Mouse (Mus musculus) frontal cortex, postnatal 14 days (tissue): ENCODE data around the gene Lrrc2.
A peak's percentile ranks its signal among the peaks of the same experiment; 100 is the strongest.

Source experiments
- DNase-seq, 2 experiments: peaks; one replicate each; pipeline ENCODE4 v3.0.0; 2022; ENCODE audit warnings: low spot score in 2 of 2

The Lrrc2 gene

GRCm38 (mm10) chr9:110987331-110987730 is 36.0 kb downstream of the Lrrc2 start:
- DNase-seq, result no peak

DNA sequence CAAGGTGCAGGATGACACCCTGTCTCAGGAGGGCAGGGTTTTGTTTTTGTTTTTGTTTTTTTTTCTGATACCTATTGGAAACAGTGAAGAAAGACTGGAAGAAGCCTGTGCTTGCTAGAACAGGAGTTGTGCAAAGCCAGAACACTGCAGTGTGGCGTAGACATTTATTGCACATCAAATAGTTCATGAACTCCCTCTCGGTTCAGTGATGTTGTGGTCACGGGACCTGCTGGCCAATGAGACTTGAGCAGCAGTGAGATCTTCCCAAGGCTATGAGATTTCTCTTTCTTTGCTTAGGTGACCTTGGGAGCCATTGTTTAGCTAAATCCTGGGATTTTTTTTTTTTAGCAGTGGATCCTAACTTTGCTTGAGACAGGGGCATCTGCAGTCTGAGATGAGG is 36.7 kb downstream of the Lrrc2 start:
- no peak for DNase-seq

- no peak for DNase-seq
These were observed 37.8 kb downstream of the Lrrc2 start for GRCm38 (mm10) chr9:110989141-110989540.

DNA sequence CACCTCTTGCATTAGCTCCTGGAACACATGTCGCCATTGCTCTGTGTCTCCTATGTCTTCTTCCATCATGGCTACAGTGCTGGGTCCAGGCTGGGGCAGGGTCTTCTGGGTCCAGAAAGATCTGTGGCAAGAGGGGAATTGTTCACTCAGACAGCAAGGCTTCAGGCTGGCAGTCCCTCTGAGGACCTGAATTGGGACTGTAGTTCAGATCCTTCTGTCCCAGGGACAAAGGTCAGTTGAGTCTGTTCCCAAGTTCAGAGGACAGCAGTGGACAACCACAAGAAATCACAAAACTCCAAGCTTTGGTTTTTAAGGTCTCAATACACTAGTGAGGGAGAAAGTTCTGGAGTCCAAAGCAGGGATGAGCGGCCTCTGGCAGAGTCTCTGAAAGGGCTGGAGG is 38.2 kb downstream of the Lrrc2 start:
- no peak for DNase-seq

GRCm38 (mm10) chr9:110990204-110990603 is 38.9 kb downstream of the Lrrc2 start, which contains the start of gene Rtp3:
Gene Rtp3 (minus strand): TSS chr9:110990583.
- DNase-seq, result no peak

- DNase-seq, result no peak
These were observed 42.0 kb downstream of the Lrrc2 start for GRCm38 (mm10) chr9:110993281-110993709.

GRCm38 (mm10) chr9:110994716-110995172 is 43.4 kb downstream of the Lrrc2 start:
- peak; percentile 28 to 52 for DNase-seq

- peak; percentile 32 to 64 for DNase-seq
These were observed 45.9 kb downstream of the Lrrc2 start for GRCm38 (mm10) chr9:110997245-110997644.

DNA sequence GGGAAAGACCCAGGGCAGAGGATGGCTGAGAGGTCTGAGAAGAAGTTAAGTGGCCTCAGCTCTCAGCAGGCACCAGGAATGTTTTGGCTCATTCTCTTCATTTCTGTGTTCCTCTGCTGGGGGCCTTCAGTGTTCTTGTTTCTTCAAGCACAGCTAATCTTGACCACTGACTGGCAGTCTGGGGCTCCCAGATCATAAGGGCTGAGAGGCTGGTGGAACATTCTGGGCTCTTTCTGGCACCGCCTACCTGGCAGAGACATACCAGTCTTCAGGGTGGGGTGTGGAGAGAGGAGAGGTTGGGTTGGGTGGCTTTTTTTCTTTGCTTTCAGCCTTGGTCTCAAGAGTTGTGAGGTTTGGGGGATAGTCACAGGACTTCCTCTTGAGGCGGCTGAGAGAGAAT is 47.7 kb downstream of the Lrrc2 start:
- DNase-seq, result no peak

- DNase-seq, result no peak
These were observed 48.5 kb downstream of the Lrrc2 start for GRCm38 (mm10) chr9:110999856-111000255.

DNA sequence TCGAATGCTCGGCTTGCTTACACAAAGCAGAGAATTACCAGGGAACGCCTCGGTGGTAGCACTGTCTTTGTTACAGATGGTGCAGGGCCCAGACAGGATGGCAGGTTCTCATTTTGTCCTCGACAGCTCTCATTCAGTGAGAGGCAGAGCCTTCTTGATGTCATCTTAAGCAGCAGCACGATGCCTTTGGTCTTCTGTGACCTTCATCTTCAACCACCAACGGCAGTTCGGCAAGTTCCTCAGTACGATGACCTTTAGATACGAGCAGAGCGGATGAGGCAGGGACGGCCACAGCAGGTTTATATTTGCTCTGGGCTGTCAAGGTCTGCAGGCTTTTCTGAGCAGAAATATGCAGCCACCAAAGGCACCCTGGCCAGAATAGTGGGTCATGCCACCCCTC is 50.3 kb downstream of the Lrrc2 start:
- no peak for DNase-seq

DNA sequence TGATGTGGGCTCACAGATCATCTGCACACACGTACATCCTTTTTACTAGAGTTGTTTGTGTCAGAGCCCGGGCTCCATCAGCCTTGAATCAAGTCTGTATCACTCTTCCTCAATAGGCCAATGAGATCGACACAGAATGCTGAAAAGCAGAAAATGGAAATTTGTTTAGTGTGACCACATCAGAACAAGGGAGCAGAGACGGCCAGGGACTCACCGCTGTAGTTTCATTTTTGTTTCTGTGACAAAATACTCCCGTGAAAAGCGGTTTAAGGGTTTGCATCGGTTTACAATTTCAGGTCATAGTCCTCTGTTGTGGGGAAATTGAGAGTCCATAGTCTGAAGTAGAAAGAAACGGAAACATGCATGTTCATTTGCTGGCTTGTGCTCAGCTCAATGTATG is 51.9 kb downstream of the Lrrc2 start:
- DNase-seq, result no peak

DNA sequence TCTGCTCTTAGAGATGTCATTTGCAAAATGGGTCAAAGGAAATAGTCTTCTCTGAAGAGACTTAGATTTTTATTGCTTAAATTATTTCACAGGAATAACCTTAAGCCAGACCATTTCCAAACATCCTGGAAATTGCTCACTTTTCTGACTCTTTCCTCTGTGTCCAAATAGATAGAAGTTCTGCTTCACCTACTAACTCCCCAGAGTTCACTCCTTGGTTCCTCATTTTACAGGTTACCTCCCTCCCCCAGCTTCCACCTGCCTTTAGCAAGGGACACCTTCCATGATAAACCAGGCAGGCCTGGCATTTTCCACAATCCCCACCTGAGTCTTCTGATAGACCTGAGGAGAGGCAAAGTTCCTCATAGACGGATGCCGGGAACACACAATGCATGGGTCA is 55.2 kb downstream of the Lrrc2 start:
- DNase-seq, result no peak

- DNase-seq, result no peak
These were observed 58.4 kb downstream of the Lrrc2 start for GRCm38 (mm10) chr9:111009763-111010162.

GRCm38 (mm10) chr9:111011550-111011949 is 60.2 kb downstream of the Lrrc2 start:
- DNase-seq, result no peak

- DNase-seq, result no peak
These were observed 60.7 kb downstream of the Lrrc2 start for GRCm38 (mm10) chr9:111012041-111012440.

- no peak for DNase-seq
These were observed 64.3 kb downstream of the Lrrc2 start for GRCm38 (mm10) chr9:111015658-111016057.

DNA sequence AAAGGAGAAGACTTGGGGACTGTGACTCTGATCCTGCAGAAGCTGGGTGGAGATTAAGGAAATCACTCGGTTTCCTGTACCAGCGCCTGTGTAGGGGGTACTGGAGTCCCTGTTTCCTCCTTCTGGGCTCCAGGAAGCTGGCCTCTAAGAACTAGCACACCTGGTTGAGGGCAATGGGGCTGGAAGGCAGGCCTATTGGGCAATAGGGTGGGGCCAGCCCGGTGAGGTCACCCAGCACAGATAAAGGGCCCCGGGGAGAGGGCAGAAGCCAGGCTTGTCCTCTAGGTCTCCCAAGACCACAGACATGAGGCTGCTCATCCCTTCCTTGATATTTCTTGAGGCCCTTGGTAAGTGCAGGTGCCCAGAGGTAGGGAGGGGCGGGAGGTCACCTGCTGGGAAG is 67.7 kb downstream of the Lrrc2 start, which contains the start of gene Ltf:
Ltf (plus strand) TSS at position 250 of the 400 bp plus-strand sequence.
- no peak for DNase-seq

DNA sequence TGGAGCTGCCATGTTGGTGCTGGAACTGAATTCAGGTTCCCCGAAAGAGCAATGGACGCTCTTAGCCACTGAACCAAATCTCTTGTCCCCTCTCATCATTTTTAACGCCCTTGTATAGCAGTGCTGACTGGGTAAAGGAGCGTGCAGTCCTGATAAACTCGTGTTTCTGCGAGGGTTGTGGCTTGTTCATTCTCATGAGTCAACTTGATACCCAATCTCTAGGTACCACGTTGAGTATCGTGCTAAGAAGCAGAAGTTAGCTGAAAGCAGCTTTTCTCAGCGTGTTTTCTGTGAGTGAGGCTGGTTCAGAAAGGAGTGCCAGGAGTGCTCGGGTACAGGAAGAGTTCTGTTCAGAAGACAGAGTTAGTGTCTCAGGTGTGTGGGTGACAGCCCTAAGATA is 75.4 kb downstream of the Lrrc2 start:
- no peak for DNase-seq
